Mouse (Mus musculus) heart, embryonic 10.5 days (tissue): ENCODE measurements around the gene Tnfrsf1b. TPM values are rescaled to one million over a fixed set of nuclear protein-coding genes. Genes with fewer than 3 reads are reported as not detected.
A peak's percentile ranks its signal among the peaks of the same experiment; 100 is the strongest.

Experiments
- DNase-seq: peaks from one replicate; pipeline ENCODE4 v3.0.0-alpha.2; 2017; ENCODE audit warnings: low spot score
- H3K27ac ChIP-seq: fragments of 300-500 bp; sonication (generic); 2 replicates; pipeline ENCODE4 v1.5.1; 2016; ENCODE audit warnings: mild to moderate bottlenecking
- H3K27me3 ChIP-seq: fragments of 300-500 bp; sonication (generic); 2 replicates; pipeline ENCODE4 v1.6.1; 2016; ENCODE audit warnings: mild to moderate bottlenecking; ENCODE audit not compliant: poor library complexity, insufficient read depth, severe bottlenecking
- H3K36me3 ChIP-seq: fragments of 300-500 bp; sonication (generic); 2 replicates; pipeline ENCODE4 v1.6.1; 2016; ENCODE audit warnings: mild to moderate bottlenecking, moderate library complexity
- H3K4me1 ChIP-seq: fragments of 300-500 bp; sonication (generic); 2 replicates; pipeline ENCODE4 v1.6.1; 2016; ENCODE audit warnings: mild to moderate bottlenecking
- H3K4me3 ChIP-seq: fragments of 300-500 bp; sonication (generic); 2 replicates; pipeline ENCODE4 v1.5.1; 2016; ENCODE audit warnings: mild to moderate bottlenecking, moderate library complexity
- H3K9me3 ChIP-seq: fragments of 300-500 bp; sonication (generic); 2 replicates; pipeline ENCODE4 v1.6.1; 2016; ENCODE audit warnings: mild to moderate bottlenecking, moderate library complexity
- WGBS: fragments of 180-500 bp; shearing (Covaris S2); methylation state at CpG from one replicate; pipeline ENCODE4 v1.1.7; 2016; 5-methylcytosine and 5-hydroxymethylcytosine counted together
- polyA plus RNA-seq: library from polyadenylated mRNA; unstranded; fragments of >200 nt; fragmentation: Nextera tagmentation; extraction: Ambion mirVana; gene quantifications from 2 replicates; pipeline ENCODE4 v1.2.1, GENCODE M21; 2016

Gene Tnfrsf1b
- polyA plus RNA-seq, 1 experiment from 2014 or later, result 2.5 TPM

- H3K27ac ChIP-seq, result no peak overlapping the region
- no peaks in the 10 kb centered on the region for H3K27me3 ChIP-seq
- H3K4me1 ChIP-seq, result peaks cover 6% of the 10 kb centered on the region; the same call in 1 of the 2 replicates
- no peak for DNase-seq
- H3K4me3 ChIP-seq, result no peak overlapping the region
- H3K9me3 ChIP-seq, result no peaks in the 10 kb centered on the region
- 79% methylated on average over 6 of the region's 6 CpGs for WGBS
- no peaks in the 10 kb centered on the region for H3K36me3 ChIP-seq
These were observed 37.5 kb downstream of the Tnfrsf1b start for GRCm38 (mm10) chr4:145209076-145209689.

DNA sequence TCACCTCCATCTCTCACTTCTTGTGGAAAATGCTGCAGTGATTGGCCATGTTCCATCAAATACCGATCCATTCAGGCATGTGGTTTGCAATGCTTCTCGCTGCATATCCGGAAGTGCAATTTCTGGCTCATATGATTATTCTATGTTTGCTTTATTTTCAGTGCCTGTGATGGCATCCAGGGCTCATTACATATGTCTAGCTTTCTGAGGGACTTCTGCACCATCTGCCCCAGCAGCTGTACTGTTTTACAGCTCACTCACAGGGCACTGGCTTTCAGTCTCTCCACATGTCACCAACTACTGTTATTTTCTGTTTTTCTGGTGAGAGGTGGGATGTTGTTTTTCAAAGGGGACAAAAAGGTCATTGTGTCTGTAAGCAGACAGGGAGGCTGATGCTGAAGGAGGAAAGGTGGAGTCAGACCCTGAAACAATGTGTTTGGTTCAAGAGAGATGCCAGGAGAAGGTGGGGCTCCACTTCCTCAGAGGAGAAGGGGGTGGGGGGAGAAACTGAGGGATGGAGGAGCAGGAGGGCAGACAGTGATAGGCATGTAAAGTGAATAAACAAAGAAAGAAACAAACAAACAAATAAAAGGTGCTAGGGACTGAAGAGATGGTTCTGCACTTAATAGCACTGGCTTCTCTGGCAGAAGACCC, 38.8 kb downstream of the Tnfrsf1b start:
- no peak for DNase-seq
- H3K9me3 ChIP-seq, result no peaks in the 10 kb centered on the region
- H3K4me3 ChIP-seq, result no peak overlapping the region
- no peaks in the 10 kb centered on the region for H3K36me3 ChIP-seq
- no peaks in the 10 kb centered on the region for H3K27me3 ChIP-seq
- H3K4me1 ChIP-seq, result peaks cover 4% of the 10 kb centered on the region; the same call in 1 of the 2 replicates
- WGBS, result 80% methylated on average over 3 of the region's 3 CpGs
- no peak overlapping the region for H3K27ac ChIP-seq

DNA sequence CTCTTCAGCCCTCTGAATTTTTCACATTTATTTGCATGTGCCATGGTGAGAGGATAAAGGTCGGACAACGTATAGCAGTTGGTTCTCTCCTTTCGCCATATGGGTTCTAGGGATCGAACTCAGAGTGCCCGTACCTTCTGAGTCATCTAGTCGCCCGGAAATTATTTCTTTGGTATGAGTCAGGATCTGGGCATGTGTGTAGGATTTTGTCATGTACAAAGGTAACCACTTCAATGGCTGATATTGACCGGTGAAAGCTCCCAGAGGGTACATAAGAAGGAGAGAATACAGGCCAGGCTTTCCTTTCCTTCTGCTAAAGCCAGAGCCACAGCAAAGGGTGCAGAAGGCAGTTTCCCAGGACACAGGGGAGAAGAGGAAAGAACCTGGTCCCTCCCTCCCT, 41.9 kb downstream of the Tnfrsf1b start:
- peaks cover 14% of the 10 kb centered on the region for H3K4me1 ChIP-seq
- no peak overlapping the region for H3K27ac ChIP-seq
- H3K4me3 ChIP-seq, result no peak overlapping the region
- 84% methylated on average over 8 of the region's 8 CpGs for WGBS
- no peaks in the 10 kb centered on the region for H3K27me3 ChIP-seq
- no peaks in the 10 kb centered on the region for H3K36me3 ChIP-seq
- DNase-seq, result no peak
- no peaks in the 10 kb centered on the region for H3K9me3 ChIP-seq

DNA sequence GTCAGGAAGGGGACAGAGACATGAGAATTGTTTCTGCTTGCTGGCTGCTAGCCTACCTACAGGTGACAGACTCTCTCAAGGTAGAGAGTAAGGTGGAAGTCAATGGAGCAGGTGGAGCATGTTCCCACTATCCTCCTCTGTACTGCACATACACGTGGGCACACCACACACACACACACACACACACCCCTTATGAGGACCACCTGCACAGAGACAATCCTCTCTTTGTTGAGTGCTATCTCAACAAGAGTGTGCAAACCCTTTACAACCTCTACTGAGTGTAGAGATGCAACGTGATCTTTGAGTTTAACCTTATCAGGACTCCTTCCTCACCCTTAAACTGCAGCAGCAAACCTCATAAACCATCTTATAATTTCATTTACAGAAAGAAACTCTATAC, 43.4 kb downstream of the Tnfrsf1b start:
- Histone ChIP-seq H3K4me1 (peaks cover 16% of the 10 kb centered on the region; the same call in 1 of the 2 replicates), H3K27ac (no peak overlapping the region), H3K27me3 (no peaks in the 10 kb centered on the region), H3K9me3 (no peaks in the 10 kb centered on the region), H3K36me3 (no peaks in the 10 kb centered on the region), H3K4me3 (no peak overlapping the region)
- DNase-seq, result no peak
- whole genome bisulfite sequencing, result 40% methylated on average over 2 of the region's 2 CpGs

DNA sequence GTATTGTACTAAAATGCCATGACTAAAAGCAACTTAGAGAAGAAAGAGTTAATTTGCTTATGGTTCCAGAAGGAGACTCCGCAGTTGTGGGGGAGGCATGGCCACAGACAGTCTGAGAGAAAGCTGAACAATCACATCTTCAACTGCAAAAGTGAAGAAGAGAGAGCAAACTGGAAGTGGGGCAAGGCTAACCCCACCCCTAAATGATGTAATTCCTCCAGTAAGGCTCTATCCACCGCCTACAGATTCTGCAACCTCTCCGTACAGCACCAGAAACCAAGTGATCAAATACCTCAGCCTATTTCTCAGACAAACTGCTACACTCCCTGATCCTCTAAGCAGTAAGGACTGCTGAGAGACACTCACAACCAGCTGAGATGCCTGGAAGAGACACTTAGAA, 45.2 kb downstream of the Tnfrsf1b start:
- H3K9me3 ChIP-seq, result no peaks in the 10 kb centered on the region
- DNase-seq, result no peak
- 63% methylated on average over 3 of the region's 3 CpGs for WGBS
- no peaks in the 10 kb centered on the region for H3K36me3 ChIP-seq
- H3K4me3 ChIP-seq, result no peak overlapping the region
- H3K27ac ChIP-seq, result 0 out of 2 replicates have a peak overlapping the region, but pooled peaks have one; percentile 22
- no peaks in the 10 kb centered on the region for H3K27me3 ChIP-seq
- H3K4me1 ChIP-seq, result peaks cover 16% of the 10 kb centered on the region; the same call in 1 of the 2 replicates

- Histone ChIP-seq H3K27ac (peak overlapping the region; percentile 73), H3K9me3 (no peaks in the 10 kb centered on the region), H3K4me3 (peak overlapping the region; percentile 15; the same call in 1 of the 2 replicates), H3K36me3 (no peaks in the 10 kb centered on the region), H3K27me3 (no peaks in the 10 kb centered on the region), H3K4me1 (peaks cover 16% of the 10 kb centered on the region; the same call in 1 of the 2 replicates)
- DNase-seq, result peak; percentile 83
- 19% methylated on average over 11 of the region's 11 CpGs for WGBS
These were observed 46.5 kb downstream of the Tnfrsf1b start for GRCm38 (mm10) chr4:145199982-145200699.

DNA sequence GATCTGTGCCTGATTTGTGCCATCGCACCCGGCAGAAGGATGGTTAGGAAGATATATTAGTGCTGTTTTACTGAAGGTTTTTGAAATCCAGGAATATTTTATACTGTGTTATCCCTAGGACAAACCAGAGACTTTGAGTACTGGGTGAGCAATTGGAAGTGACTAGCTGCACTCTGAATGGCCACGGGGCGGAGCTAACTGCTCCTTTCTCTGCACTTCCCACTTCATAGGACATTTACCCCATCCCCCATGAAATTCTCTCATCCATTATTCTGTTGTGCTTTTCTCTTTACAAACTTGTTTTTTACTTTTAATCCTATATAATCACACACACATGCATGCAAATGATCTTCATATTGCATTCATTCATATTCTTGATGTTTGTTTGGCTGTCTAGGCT, 50.1 kb downstream of the Tnfrsf1b start:
- WGBS, result 66% methylated on average over 4 of the region's 4 CpGs

DNA sequence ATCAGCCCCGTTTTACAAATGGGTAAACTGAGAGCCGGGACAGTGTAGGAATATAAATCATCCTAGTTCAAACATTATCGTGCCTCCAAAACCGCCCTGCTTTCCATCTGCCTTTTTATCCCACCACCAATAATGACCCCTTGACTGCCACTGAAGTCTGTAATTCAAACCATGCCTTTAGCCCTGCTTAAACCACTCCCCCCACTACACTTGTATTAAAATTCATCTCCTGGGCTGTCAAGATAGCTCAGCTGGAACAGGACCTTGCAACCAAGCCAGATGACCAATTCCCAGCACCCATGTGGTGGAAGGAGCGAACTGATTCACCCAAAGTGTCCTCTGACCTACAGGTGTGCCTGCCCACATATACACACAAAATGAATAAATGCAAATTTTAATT, 51.5 kb downstream of the Tnfrsf1b start:
- 22% methylated on average over 5 of the region's 5 CpGs for WGBS
- Histone ChIP-seq H3K4me1 (peaks cover 16% of the 10 kb centered on the region), H3K4me3 (peak overlapping the region; percentile 94), H3K27me3 (no peaks in the 10 kb centered on the region), H3K36me3 (peaks cover 10% of the 10 kb centered on the region; the same call in 1 of the 2 replicates), H3K27ac (no peak overlapping the region; the same call in 1 of the 2 replicates), H3K9me3 (no peaks in the 10 kb centered on the region)
- no peak for DNase-seq

More for the DNA sequence above, 50.1 kb downstream of the Tnfrsf1b start:
- H3K36me3 ChIP-seq, result no peaks in the 10 kb centered on the region
- H3K27me3 ChIP-seq, result no peaks in the 10 kb centered on the region
- H3K27ac ChIP-seq, result no peak overlapping the region
- H3K4me1 ChIP-seq, result peaks cover 24% of the 10 kb centered on the region
- no peak overlapping the region for H3K4me3 ChIP-seq
- no peak for DNase-seq
- H3K9me3 ChIP-seq, result no peaks in the 10 kb centered on the region

DNA sequence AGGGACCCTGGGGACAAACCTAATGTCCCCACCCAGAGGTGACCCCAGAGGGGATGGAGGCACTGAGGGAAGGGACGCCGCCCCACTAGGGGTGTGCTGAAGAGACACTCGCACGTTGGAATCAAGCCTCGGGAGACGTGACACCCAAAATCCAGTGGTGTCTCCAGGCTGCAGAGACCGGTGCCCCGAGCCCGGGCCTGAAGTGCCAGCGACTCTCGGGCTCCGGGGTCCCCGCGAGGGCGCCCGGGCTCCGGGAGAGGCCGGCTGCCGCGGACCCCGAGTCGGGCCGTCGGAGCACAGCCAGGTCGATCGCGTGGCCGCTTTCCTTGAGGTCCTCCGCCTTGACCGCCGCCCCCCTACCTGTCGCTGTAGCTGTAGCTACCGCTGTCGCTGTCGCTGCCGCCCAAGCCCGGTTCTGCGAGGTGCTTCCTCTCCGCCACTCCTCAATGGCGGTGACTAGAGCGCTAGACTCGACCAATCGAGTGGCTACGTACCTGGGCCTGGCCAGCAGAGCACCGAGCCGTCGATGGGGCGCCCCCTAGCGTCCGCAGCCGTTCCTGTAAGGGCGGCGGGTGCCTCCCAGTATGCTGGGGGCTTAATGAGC, 52.0 kb downstream of the Tnfrsf1b start, which contains the start of gene Vps13d:
Vps13d (minus strand) TSS at position 447 of the 604 bp plus-strand sequence.
- DNase-seq, result peak; percentile 96
- Histone ChIP-seq H3K9me3 (no peaks in the 10 kb centered on the region), H3K36me3 (peaks cover 15% of the 10 kb centered on the region; the same call in 1 of the 2 replicates), H3K4me3 (peak within 1 kb of the TSS; percentile 94), H3K27ac (peak within 1 kb of the TSS; percentile 93), H3K4me1 (peaks cover 12% of the 10 kb centered on the region), H3K27me3 (no peaks in the 10 kb centered on the region)
- WGBS, result under 1% methylated on average over 53 of the region's 53 CpGs

- no peaks in the 10 kb centered on the region for H3K9me3 ChIP-seq
- peaks cover 9% of the 10 kb centered on the region for H3K4me1 ChIP-seq
- WGBS, result 1% methylated on average over 10 of the region's 10 CpGs
- peaks cover 21% of the 10 kb centered on the region; the same call in 1 of the 2 replicates for H3K36me3 ChIP-seq
- H3K4me3 ChIP-seq, result peak overlapping the region; percentile 94
- peak; percentile 84 for DNase-seq
- H3K27ac ChIP-seq, result peak overlapping the region; percentile 93
- H3K27me3 ChIP-seq, result no peaks in the 10 kb centered on the region
These were observed 52.6 kb downstream of the Tnfrsf1b start for GRCm38 (mm10) chr4:145193991-145194511.

GRCm38 (mm10) chr4:145193406-145193805, 53.3 kb downstream of the Tnfrsf1b start:
- no peaks in the 10 kb centered on the region for H3K27me3 ChIP-seq
- H3K4me1 ChIP-seq, result peaks cover 9% of the 10 kb centered on the region
- H3K36me3 ChIP-seq, result peaks cover 26% of the 10 kb centered on the region
- peak overlapping the region; percentile 94 for H3K4me3 ChIP-seq
- DNase-seq, result no peak
- H3K27ac ChIP-seq, result peak overlapping the region; percentile 93; the same call in 1 of the 2 replicates
- no peaks in the 10 kb centered on the region for H3K9me3 ChIP-seq
- 47% methylated on average over 3 of the region's 3 CpGs for WGBS

DNA sequence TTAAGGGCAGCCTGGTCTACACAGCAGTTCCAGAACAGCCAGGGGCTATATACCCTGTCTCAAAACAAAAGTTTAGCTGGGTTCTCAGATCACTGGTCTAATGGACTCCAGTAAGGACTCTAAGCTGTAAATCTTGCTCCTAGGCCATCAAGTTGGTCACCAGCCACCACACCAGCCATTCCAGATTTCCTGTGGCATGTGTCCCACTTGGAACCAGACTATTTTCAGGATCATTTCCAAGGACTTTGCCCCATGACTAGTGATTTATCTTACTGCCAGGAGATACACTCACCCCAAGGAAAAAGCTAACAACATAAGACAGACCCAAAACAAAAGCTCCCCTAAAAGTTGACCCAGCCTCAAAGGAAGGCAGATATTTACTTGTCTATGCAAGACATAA, 54.0 kb downstream of the Tnfrsf1b start:
- Histone ChIP-seq H3K4me1 (peaks cover 9% of the 10 kb centered on the region), H3K9me3 (no peaks in the 10 kb centered on the region), H3K27me3 (no peaks in the 10 kb centered on the region), H3K36me3 (peaks cover 28% of the 10 kb centered on the region), H3K4me3 (no peak overlapping the region), H3K27ac (no peak overlapping the region)
- DNase-seq, result no peak
